Mouse (Mus musculus) lung, adult 18-20 months (tissue): ENCODE results near the gene Cul1.
A peak's percentile ranks its signal among the peaks of the same experiment; 100 is the strongest.
"Not testable (repeated sequence)": the region's sequence is repeated elsewhere in the genome, so short reads cannot be mapped to it uniquely, and the experiment has no call there.

Source experiments
- DNase-seq, 2 experiments: peaks; one replicate each; pipeline ENCODE4 v3.0.0; 2022; ENCODE audit warnings: mixed read lengths in 2 of 2

Gene Cul1

GRCm38 (mm10) chr6:47453098-47453497, at the start of gene Cul1:
Gene Cul1 (plus strand): TSS chr6:47453398.
- DNase-seq = no peak

GRCm38 (mm10) chr6:47404419-47405382, 48.5 kb upstream of the Cul1 start:
- peak in 1 of 2 experiments; percentile 6 for DNase-seq

- DNase-seq = no peak
Observed at GRCm38 (mm10) chr6:47412886-47413606, 40.2 kb upstream of the Cul1 start.

GRCm38 (mm10) chr6:47413656-47414055, 39.5 kb upstream of the Cul1 start:
- DNase-seq = no peak

- DNase-seq = peak; percentile 4 to 34
Observed at GRCm38 (mm10) chr6:47418691-47419090, 34.5 kb upstream of the Cul1 start.

GRCm38 (mm10) chr6:47420156-47420555, 33.0 kb upstream of the Cul1 start:
- no peak for DNase-seq

GRCm38 (mm10) chr6:47421221-47421620, 32.0 kb upstream of the Cul1 start:
- DNase-seq = no peak

- no peak for DNase-seq
Observed at GRCm38 (mm10) chr6:47426136-47426535, 27.1 kb upstream of the Cul1 start.

- not testable (repeated sequence) for DNase-seq
Observed at GRCm38 (mm10) chr6:47426556-47426955, 26.6 kb upstream of the Cul1 start.

GRCm38 (mm10) chr6:47432795-47433194, 20.4 kb upstream of the Cul1 start:
- DNase-seq = not testable (repeated sequence)

GRCm38 (mm10) chr6:47440080-47440479, 13.1 kb upstream of the Cul1 start:
- DNase-seq = no peak

- no peak for DNase-seq
Observed at GRCm38 (mm10) chr6:47447658-47448057, 5.5 kb upstream of the Cul1 start.

- DNase-seq = no peak
Observed at GRCm38 (mm10) chr6:47453522-47454130, 428 bp downstream of the Cul1 start.

GRCm38 (mm10) chr6:47454131-47454574, 955 bp downstream of the Cul1 start:
- DNase-seq = peak; percentile 88 to 91

- peak; percentile 56 to 61 for DNase-seq
Observed at GRCm38 (mm10) chr6:47454575-47455571, 1.7 kb downstream of the Cul1 start.

GRCm38 (mm10) chr6:47455843-47456242, 2.6 kb downstream of the Cul1 start:
- no peak for DNase-seq

GRCm38 (mm10) chr6:47456853-47457252, 3.7 kb downstream of the Cul1 start:
- DNase-seq = no peak

- no peak for DNase-seq
Observed at GRCm38 (mm10) chr6:47465400-47465799, 12.2 kb downstream of the Cul1 start.

GRCm38 (mm10) chr6:47466488-47466887, 13.3 kb downstream of the Cul1 start:
- DNase-seq = no peak

GRCm38 (mm10) chr6:47467058-47467457, 13.9 kb downstream of the Cul1 start:
- no peak for DNase-seq

GRCm38 (mm10) chr6:47469760-47470159, 16.6 kb downstream of the Cul1 start:
- no peak for DNase-seq

GRCm38 (mm10) chr6:47472444-47472843, 19.2 kb downstream of the Cul1 start:
- no peak for DNase-seq
